Mouse (Mus musculus) kidney, adult 2 months (tissue): ENCODE results near the gene Pla2g4b. TPM values are rescaled to one million over a fixed set of nuclear protein-coding genes. Genes with fewer than 3 reads are reported as not detected.
A peak's percentile ranks its signal among the peaks of the same experiment; 100 is the strongest.

Experiments used
- DNase-seq: peaks from one replicate; pipeline ENCODE4 v3.0.0; 2021
- H3K27ac ChIP-seq: fragments of 200-500 bp; 2 replicates; pipeline ENCODE4 v1.5.1; 2012; ENCODE audit warnings: low read depth, low read length, control low read depth, inconsistent platforms; ENCODE audit not compliant: insufficient read depth
- H3K27me3 ChIP-seq: fragments of 200-500 bp; replicated peaks from 2 replicates; pipeline ENCODE4 v1.6.1; 2012; ENCODE audit warnings: mild to moderate bottlenecking, moderate library complexity, low read length, inconsistent platforms; ENCODE audit not compliant: control insufficient read depth, insufficient read depth
- H3K36me3 ChIP-seq: fragments of 200-500 bp; 2 replicates; pipeline ENCODE4 v1.6.1; 2012; ENCODE audit warnings: mild to moderate bottlenecking, moderate library complexity, low read length, inconsistent platforms; ENCODE audit not compliant: control insufficient read depth, insufficient read depth
- H3K4me1 ChIP-seq: fragments of 200-500 bp; 2 replicates; pipeline ENCODE4 v1.6.1; 2011; ENCODE audit warnings: low read length; ENCODE audit not compliant: control insufficient read depth, insufficient read depth
- H3K4me3 ChIP-seq: fragments of 200-500 bp; 2 replicates; pipeline ENCODE4 v1.5.1; 2011; ENCODE audit warnings: mild to moderate bottlenecking, low read depth, low read length, control low read depth; ENCODE audit not compliant: insufficient read depth
- CTCF ChIP-seq: fragments of 200-500 bp; conservative IDR thresholded peaks from 2 replicates; pipeline ENCODE4 v1.5.1; 2011; ENCODE audit warnings: low read depth, mild to moderate bottlenecking, control low read depth, low read length, moderate library complexity, mixed read lengths; ENCODE audit not compliant: insufficient read depth, insufficient read length
- POLR2A ChIP-seq: fragments of 200-500 bp; IDR thresholded peaks from one replicate; pipeline ENCODE4 v1.6.1; 2011; ENCODE audit warnings: low read depth, low read length, control low read depth
- WGBS: fragments of 180-500 bp; shearing (Covaris S2); methylation state at CpG from one replicate; pipeline ENCODE4 v1.1.7; 2018; 5-methylcytosine and 5-hydroxymethylcytosine counted together
- polyA plus RNA-seq: library from polyadenylated mRNA; depleted of rRNA; stranded (reverse); fragments of >200 nt; gene quantifications from 2 replicates; pipeline ENCODE4 v1.2.3, GENCODE M21; 2012

The Pla2g4b gene
- polyA plus RNA-seq, 1 experiment: 1.6 TPM

GRCm38 (mm10) chr2:119993515-119993914 lies 39.7 kb upstream of the Pla2g4b start:
- no peak for DNase-seq
- Histone ChIP-seq H3K36me3 (no peaks in the 10 kb centered on the region), H3K27me3 (no peaks in the 10 kb centered on the region), H3K4me3 (no peak overlapping the region), H3K4me1 (peaks cover 27% of the 10 kb centered on the region), H3K27ac (no peak overlapping the region)
- no peak for TF ChIP-seq CTCF
- TF ChIP-seq POLR2A: no peak
- 44% methylated on average over 2 of the region's 2 CpGs for WGBS

- H3K4me3 ChIP-seq: no peak overlapping the region
- peak; percentile 66 for DNase-seq
- TF ChIP-seq POLR2A: no peak
- TF ChIP-seq CTCF: no peak
- H3K27ac ChIP-seq: peak overlapping the region; percentile 66
- WGBS: 58% methylated on average over 6 of the region's 6 CpGs
- no peaks in the 10 kb centered on the region for H3K27me3 ChIP-seq
- H3K36me3 ChIP-seq: no peaks in the 10 kb centered on the region
- peaks cover 24% of the 10 kb centered on the region for H3K4me1 ChIP-seq
Measured at GRCm38 (mm10) chr2:119994839-119995238, 38.4 kb upstream of the Pla2g4b start.

GRCm38 (mm10) chr2:119995391-119996281 lies 37.6 kb upstream of the Pla2g4b start:
- Histone ChIP-seq H3K4me1 (peaks cover 24% of the 10 kb centered on the region), H3K27ac (peak overlapping the region; percentile 66), H3K27me3 (no peaks in the 10 kb centered on the region), H3K4me3 (no peak overlapping the region), H3K36me3 (no peaks in the 10 kb centered on the region)
- peak; percentile 51 for DNase-seq
- WGBS: 39% methylated on average over 9 of the region's 9 CpGs
- TF ChIP-seq POLR2A (no peak), CTCF (no peak)

- DNase-seq: no peak
- WGBS: 76% methylated on average over 4 of the region's 4 CpGs
- Histone ChIP-seq H3K36me3 (no peaks in the 10 kb centered on the region), H3K27ac (peak overlapping the region; percentile 11; the same call in 1 of the 2 replicates), H3K4me1 (peaks cover 27% of the 10 kb centered on the region), H3K4me3 (no peak overlapping the region), H3K27me3 (no peaks in the 10 kb centered on the region)
- TF ChIP-seq CTCF (no peak), POLR2A (no peak)
Measured at GRCm38 (mm10) chr2:119997354-119997753, 35.9 kb upstream of the Pla2g4b start.

GRCm38 (mm10) chr2:119999731-120000130 lies 33.5 kb upstream of the Pla2g4b start:
- no peak overlapping the region for H3K27ac ChIP-seq
- no peaks in the 10 kb centered on the region for H3K27me3 ChIP-seq
- no peak overlapping the region for H3K4me3 ChIP-seq
- no peaks in the 10 kb centered on the region for H3K36me3 ChIP-seq
- no peak for DNase-seq
- 96% methylated on average over 2 of the region's 2 CpGs for WGBS
- peaks cover 27% of the 10 kb centered on the region for H3K4me1 ChIP-seq
- no peak for TF ChIP-seq POLR2A
- no peak for TF ChIP-seq CTCF

GRCm38 (mm10) chr2:120000882-120001584 lies 32.2 kb upstream of the Pla2g4b start:
- 61% methylated on average over 3 of the region's 3 CpGs for WGBS
- H3K27me3 ChIP-seq: no peaks in the 10 kb centered on the region
- H3K27ac ChIP-seq: no peak overlapping the region
- peaks cover 18% of the 10 kb centered on the region for H3K4me1 ChIP-seq
- TF ChIP-seq CTCF: no peak
- no peak for TF ChIP-seq POLR2A
- H3K4me3 ChIP-seq: no peak overlapping the region
- DNase-seq: peak; percentile 45
- no peaks in the 10 kb centered on the region for H3K36me3 ChIP-seq

GRCm38 (mm10) chr2:120001956-120002355 lies 31.3 kb upstream of the Pla2g4b start:
- no peak for DNase-seq
- 65% methylated on average over 4 of the region's 4 CpGs for WGBS
- TF ChIP-seq POLR2A: no peak
- TF ChIP-seq CTCF: no peak
- Histone ChIP-seq H3K27ac (no peak overlapping the region), H3K36me3 (no peaks in the 10 kb centered on the region), H3K27me3 (no peaks in the 10 kb centered on the region), H3K4me3 (no peak overlapping the region), H3K4me1 (peaks cover 15% of the 10 kb centered on the region)
